Mouse (Mus musculus) liver, embryonic 18 days (tissue): ENCODE measurements around the gene Xpnpep1. TPM values are rescaled to one million over a fixed set of nuclear protein-coding genes. Genes with fewer than 3 reads are reported as not detected.

Experiments used
- polyA plus RNA-seq: library from polyadenylated mRNA; depleted of rRNA; stranded (reverse); fragments of >200 nt; gene quantifications from 2 replicates; pipeline ENCODE4 v1.2.3, GENCODE M21; 2012; rRNA removed

The Xpnpep1 gene
- polyA plus RNA-seq, result 45.6 and 46.3 TPM in 2 replicates

DNA sequence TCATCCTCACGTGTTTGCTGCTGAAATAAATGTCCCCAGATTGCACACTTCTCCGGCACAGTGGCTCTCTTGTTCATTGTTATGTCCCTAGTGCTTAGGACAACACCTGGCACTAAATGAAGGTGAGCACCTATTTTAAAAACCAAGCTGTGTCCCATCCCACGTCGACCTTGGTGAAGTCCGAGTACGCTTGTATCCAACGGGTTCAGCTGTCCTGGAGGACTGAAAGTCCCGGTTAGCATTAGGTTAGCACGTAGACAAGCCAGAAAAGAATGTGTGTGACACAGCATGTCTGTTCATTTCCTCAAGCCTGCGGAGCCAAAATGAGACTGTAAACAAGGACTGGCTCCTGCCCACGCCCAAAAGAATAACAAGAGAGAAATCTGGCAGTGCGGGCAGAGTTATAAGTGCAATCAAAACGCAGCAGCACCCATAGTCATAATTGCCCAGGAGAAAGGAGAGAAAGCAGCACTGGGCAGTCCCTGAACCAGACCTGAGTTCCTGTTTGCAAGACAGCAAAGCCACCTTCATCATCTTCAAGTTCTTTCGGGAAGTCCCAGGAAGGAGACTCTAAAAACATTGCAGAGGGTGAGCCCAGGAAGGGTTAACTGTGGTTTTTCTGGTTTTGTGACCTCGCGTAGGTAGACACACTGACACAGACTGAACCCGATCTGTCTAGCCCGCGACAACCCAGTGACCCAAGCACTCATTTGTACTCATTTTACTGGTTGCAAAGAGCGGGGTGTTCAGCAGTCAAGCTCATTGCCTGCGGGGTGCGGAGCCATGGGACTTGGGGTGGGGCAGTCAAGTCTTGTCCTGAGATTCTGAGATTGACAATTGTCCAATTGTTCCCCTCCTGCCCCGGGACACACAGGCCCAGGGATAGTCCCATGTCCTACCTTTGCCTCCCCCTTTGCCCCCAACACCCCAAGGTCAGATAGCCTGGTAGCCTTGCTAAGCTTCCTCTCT, at the start of gene Xpnpep1:
TSS of gene Xpnpep1 (minus strand) at position 51 of the 969 bp plus-strand sequence.

Other genes starting within 250 kb of the Xpnpep1 start
- 13.0 and 14.2 TPM in 2 replicates for gene Add3, start 100.2 kb upstream of the Xpnpep1 start, polyA plus RNA-seq